Mouse (Mus musculus) hindbrain, embryonic 11.5 days (tissue): Measurements from ENCODE around the gene Gprc5b. TPM values are rescaled to one million over a fixed set of nuclear protein-coding genes. Genes with fewer than 3 reads are reported as not detected.
A peak's percentile ranks its signal among the peaks of the same experiment; 100 is the strongest.

Experiments used
- ATAC-seq: fragments of 200-750 bp; cut with Nextera tagmentation; 2 replicates; pipeline ENCODE4 v1.8.0; 2017; ENCODE audit warnings: mild to moderate bottlenecking, moderate TSS enrichment, moderate library complexity; ENCODE audit not compliant: low FRiP score
- DNase-seq: peaks from one replicate; pipeline ENCODE4 v3.0.0-alpha.2; 2015; ENCODE audit warnings: low spot score
- H3K27ac ChIP-seq: fragments of 300-500 bp; sonication (generic); 2 replicates; pipeline ENCODE4 v1.5.1; 2014; ENCODE audit warnings: mild to moderate bottlenecking, low read depth, low read length
- H3K27me3 ChIP-seq: fragments of 300-500 bp; sonication (generic); 2 replicates; pipeline ENCODE4 v1.6.1; 2014; ENCODE audit warnings: mild to moderate bottlenecking, low read length, moderate library complexity, mixed read lengths; ENCODE audit not compliant: control insufficient read depth, insufficient read depth
- H3K36me3 ChIP-seq: fragments of 300-500 bp; sonication (generic); 2 replicates; pipeline ENCODE4 v1.6.1; 2014; ENCODE audit warnings: mild to moderate bottlenecking, low read length, moderate library complexity, mixed read lengths; ENCODE audit not compliant: control insufficient read depth, insufficient read depth
- H3K4me1 ChIP-seq: fragments of 300-500 bp; sonication (generic); replicated peaks from 2 replicates; pipeline ENCODE4 v1.6.1; 2014; ENCODE audit warnings: low read length, mixed read lengths; ENCODE audit not compliant: control insufficient read depth, insufficient read depth
- H3K4me2 ChIP-seq: fragments of 300-500 bp; sonication (generic); replicated peaks from 2 replicates; pipeline ENCODE4 v1.6.1; 2014; ENCODE audit warnings: mild to moderate bottlenecking, low read depth, low read length
- H3K4me3 ChIP-seq: fragments of 300-500 bp; sonication (generic); 2 replicates; pipeline ENCODE4 v1.5.1; 2014; ENCODE audit warnings: low read depth, low read length
- H3K9ac ChIP-seq: fragments of 300-500 bp; sonication (generic); 2 replicates; pipeline ENCODE4 v1.6.1; 2014; ENCODE audit warnings: low read depth, low read length
- H3K9me3 ChIP-seq: fragments of 300-500 bp; sonication (generic); 2 replicates; pipeline ENCODE4 v1.6.1; 2016; ENCODE audit warnings: low read length; ENCODE audit not compliant: control insufficient read depth
- WGBS: fragments of 180-500 bp; shearing (Covaris S2); extraction: QIAGEN DNeasy Blood & Tissue Kit; methylation state at CpG from one replicate; pipeline ENCODE4 v1.1.7; 2014; 5-methylcytosine and 5-hydroxymethylcytosine counted together
- polyA plus RNA-seq: library from polyadenylated mRNA; unstranded; fragments of >200 nt; fragmentation: Nextera tagmentation; extraction: Ambion mirVana; gene quantifications from 2 replicates; pipeline ENCODE4 v1.2.1, GENCODE M21; 2014

Gene Gprc5b
- polyA plus RNA-seq, 1 experiment from 2014 or later = 30.3 TPM

GRCm38 (mm10) chr7:118982586-118982985, 12.4 kb downstream of the Gprc5b start:
- Histone ChIP-seq H3K9ac (no peak overlapping the region), H3K4me1 (no peaks in the 10 kb centered on the region; the same call in 1 of the 2 replicates), H3K27ac (no peak overlapping the region), H3K9me3 (no peaks in the 10 kb centered on the region), H3K4me2 (no peak overlapping the region), H3K4me3 (no peak overlapping the region), H3K36me3 (peaks cover 14% of the 10 kb centered on the region; the same call in 1 of the 2 replicates), H3K27me3 (no peaks in the 10 kb centered on the region)
- 89% methylated on average over 4 of the region's 4 CpGs for WGBS
- DNase-seq (no peak), ATAC-seq (no peak)

DNA sequence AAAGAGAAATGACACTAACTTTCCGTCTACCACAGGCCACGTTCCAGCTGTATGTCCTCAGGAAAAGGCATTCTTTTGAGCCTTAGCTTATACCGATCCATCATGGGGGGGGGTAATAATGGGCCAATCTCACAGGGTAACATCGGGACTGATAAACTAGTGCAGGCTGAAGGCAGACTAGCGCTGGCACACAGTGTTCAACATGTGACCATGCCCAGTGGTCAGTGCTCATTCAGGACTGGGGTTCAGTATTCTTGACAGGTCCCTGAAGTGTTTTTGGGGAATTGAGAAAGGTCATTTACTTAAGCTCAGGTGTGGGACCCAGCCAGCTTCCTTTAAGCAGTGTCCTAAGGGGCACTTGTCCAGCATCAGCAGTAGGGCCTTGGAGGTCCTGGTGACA, 13.2 kb downstream of the Gprc5b start:
- Histone ChIP-seq H3K4me2 (no peak overlapping the region), H3K9ac (no peak overlapping the region), H3K27me3 (no peaks in the 10 kb centered on the region), H3K27ac (no peak overlapping the region), H3K4me1 (no peaks in the 10 kb centered on the region; the same call in 1 of the 2 replicates), H3K36me3 (peaks cover 14% of the 10 kb centered on the region; the same call in 1 of the 2 replicates), H3K9me3 (no peaks in the 10 kb centered on the region), H3K4me3 (no peak overlapping the region)
- WGBS = 93% methylated on average over 5 of the region's 5 CpGs
- no peak for DNase-seq
- ATAC-seq = no peak

- no peak for DNase-seq
- WGBS = 91% methylated on average over 4 of the region's 4 CpGs
- no peak overlapping the region for H3K9ac ChIP-seq
- no peaks in the 10 kb centered on the region; the same call in 1 of the 2 replicates for H3K4me1 ChIP-seq
- H3K4me2 ChIP-seq = no peak overlapping the region
- H3K27me3 ChIP-seq = no peaks in the 10 kb centered on the region
- no peaks in the 10 kb centered on the region for H3K9me3 ChIP-seq
- no peak for ATAC-seq
- H3K27ac ChIP-seq = no peak overlapping the region
- H3K36me3 ChIP-seq = peaks cover 14% of the 10 kb centered on the region; the same call in 1 of the 2 replicates
- no peak overlapping the region for H3K4me3 ChIP-seq
Observed at GRCm38 (mm10) chr7:118981346-118981745, 13.7 kb downstream of the Gprc5b start.

GRCm38 (mm10) chr7:118979708-118980107, 15.3 kb downstream of the Gprc5b start:
- Histone ChIP-seq H3K36me3 (peaks cover 17% of the 10 kb centered on the region; the same call in 1 of the 2 replicates), H3K27me3 (no peaks in the 10 kb centered on the region), H3K4me2 (no peak overlapping the region), H3K9me3 (no peaks in the 10 kb centered on the region), H3K4me3 (no peak overlapping the region), H3K4me1 (peaks cover 2% of the 10 kb centered on the region; the same call in 1 of the 2 replicates), H3K27ac (no peak overlapping the region), H3K9ac (no peak overlapping the region)
- 93% methylated on average over 9 of the region's 9 CpGs for WGBS
- DNase-seq (no peak), ATAC-seq (no peak)

- no peak for DNase-seq
- no peak overlapping the region for H3K9ac ChIP-seq
- no peak overlapping the region for H3K27ac ChIP-seq
- no peaks in the 10 kb centered on the region for H3K27me3 ChIP-seq
- H3K4me2 ChIP-seq = no peak overlapping the region
- peaks cover 17% of the 10 kb centered on the region; the same call in 1 of the 2 replicates for H3K36me3 ChIP-seq
- no peaks in the 10 kb centered on the region for H3K9me3 ChIP-seq
- WGBS = 93% methylated on average over 7 of the region's 7 CpGs
- no peak overlapping the region for H3K4me3 ChIP-seq
- peaks cover 2% of the 10 kb centered on the region; the same call in 1 of the 2 replicates for H3K4me1 ChIP-seq
- no peak for ATAC-seq
Observed at GRCm38 (mm10) chr7:118979121-118979520, 15.9 kb downstream of the Gprc5b start.

DNA sequence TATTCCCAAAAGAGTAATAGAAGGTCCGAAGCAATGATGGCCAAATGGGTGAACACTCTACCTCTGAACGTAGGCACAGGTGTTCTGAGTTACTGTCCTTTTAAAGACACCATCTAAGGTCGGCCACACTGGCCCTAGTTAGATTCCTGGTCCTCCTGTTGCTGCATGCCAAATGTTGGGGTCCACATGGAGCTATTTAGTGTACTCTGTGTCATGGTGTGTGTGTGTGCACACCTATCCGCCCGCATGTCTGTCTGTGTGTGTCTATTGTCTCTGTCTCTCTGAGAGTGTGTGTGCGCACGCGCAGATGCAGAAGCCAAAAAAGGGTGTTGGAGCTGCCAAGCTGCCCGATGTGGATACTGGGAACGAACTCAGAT, 17.9 kb downstream of the Gprc5b start:
- ATAC-seq (no peak), DNase-seq (no peak)
- Histone ChIP-seq H3K9ac (no peak overlapping the region), H3K27me3 (no peaks in the 10 kb centered on the region), H3K36me3 (peaks cover 7% of the 10 kb centered on the region; the same call in 1 of the 2 replicates), H3K4me1 (peaks cover 5% of the 10 kb centered on the region; the same call in 1 of the 2 replicates), H3K4me3 (no peak overlapping the region), H3K9me3 (no peaks in the 10 kb centered on the region), H3K27ac (0 out of 2 replicates have a peak overlapping the region, but pooled peaks have one; percentile 30), H3K4me2 (no peak overlapping the region)
- WGBS = 81% methylated on average over 10 of the region's 10 CpGs

- DNase-seq (peak; percentile 69), ATAC-seq (peak; percentile 77)
- Histone ChIP-seq H3K4me2 (peak overlapping the region; percentile 3; the same call in 1 of the 2 replicates), H3K9ac (no peak overlapping the region), H3K4me3 (no peak overlapping the region), H3K27ac (0 out of 2 replicates have a peak overlapping the region, but pooled peaks have one; percentile 30), H3K27me3 (no peaks in the 10 kb centered on the region), H3K4me1 (peaks cover 5% of the 10 kb centered on the region; the same call in 1 of the 2 replicates), H3K36me3 (peaks cover 7% of the 10 kb centered on the region; the same call in 1 of the 2 replicates), H3K9me3 (no peaks in the 10 kb centered on the region)
- 31% methylated on average over 14 of the region's 14 CpGs for WGBS
Observed at GRCm38 (mm10) chr7:118976414-118977166, 18.4 kb downstream of the Gprc5b start.

- H3K9ac ChIP-seq = no peak overlapping the region
- H3K4me3 ChIP-seq = no peak overlapping the region
- H3K9me3 ChIP-seq = no peaks in the 10 kb centered on the region
- H3K4me1 ChIP-seq = peaks cover 5% of the 10 kb centered on the region; the same call in 1 of the 2 replicates
- H3K27ac ChIP-seq = no peak overlapping the region
- peaks cover 7% of the 10 kb centered on the region; the same call in 1 of the 2 replicates for H3K36me3 ChIP-seq
- ATAC-seq (no peak), DNase-seq (no peak)
- no peaks in the 10 kb centered on the region for H3K27me3 ChIP-seq
- no peak overlapping the region; the same call in 1 of the 2 replicates for H3K4me2 ChIP-seq
- WGBS = 89% methylated on average over 3 of the region's 3 CpGs
Observed at GRCm38 (mm10) chr7:118975837-118976236, 19.2 kb downstream of the Gprc5b start.
